Mouse (Mus musculus): ENCODE measurements around the gene B830017H08Rik.

Gene B830017H08Rik

GRCm38 (mm10) chr16:17809711-17810110, 23.2 kb upstream of the B830017H08Rik start:
- DNase-seq, result no peak

- DNase-seq, result peak in 1 of 2 experiments; percentile 55
Observed at GRCm38 (mm10) chr16:17812120-17812519, 20.8 kb upstream of the B830017H08Rik start.

- DNase-seq, result no peak
Observed at GRCm38 (mm10) chr16:17813173-17813572, 19.7 kb upstream of the B830017H08Rik start.

GRCm38 (mm10) chr16:17815411-17816402, 17.2 kb upstream of the B830017H08Rik start:
- DNase-seq, result peak; percentile 78 to 82

- DNase-seq, result no peak
Observed at GRCm38 (mm10) chr16:17816528-17816927, 16.4 kb upstream of the B830017H08Rik start.

GRCm38 (mm10) chr16:17826500-17826899, 6.4 kb upstream of the B830017H08Rik start:
- peak; percentile 73 to 76 for DNase-seq

- DNase-seq, result no peak
Observed at GRCm38 (mm10) chr16:17828229-17828628, 4.7 kb upstream of the B830017H08Rik start.

GRCm38 (mm10) chr16:17828867-17829266, 4.1 kb upstream of the B830017H08Rik start:
- no peak for DNase-seq

- DNase-seq, result no peak
Observed at GRCm38 (mm10) chr16:17830385-17831178, 2.3 kb upstream of the B830017H08Rik start.

- DNase-seq, result no peak
Observed at GRCm38 (mm10) chr16:17831781-17832180, 1.1 kb upstream of the B830017H08Rik start.

GRCm38 (mm10) chr16:17833321-17833680, 380 bp downstream of the B830017H08Rik start:
- peak in 1 of 2 experiments; percentile 76 for DNase-seq

- DNase-seq, result peak; percentile 69 to 73
Observed at GRCm38 (mm10) chr16:17833681-17834399, 919 bp downstream of the B830017H08Rik start.

- no peak for DNase-seq
Observed at GRCm38 (mm10) chr16:17834543-17834942, 1.6 kb downstream of the B830017H08Rik start.

- peak in 1 of 2 experiments; percentile 53 for DNase-seq
Observed at GRCm38 (mm10) chr16:17835481-17835880, 2.6 kb downstream of the B830017H08Rik start.

GRCm38 (mm10) chr16:17838051-17838450, 5.1 kb downstream of the B830017H08Rik start, which contains the start of gene Car15:
TSS of gene Car15 (minus strand) at chr16:17838364.
- DNase-seq, result no peak

GRCm38 (mm10) chr16:17839976-17840375, 7.1 kb downstream of the B830017H08Rik start:
- DNase-seq, result peak; percentile 73 to 91

- DNase-seq, result peak in 1 of 2 experiments; percentile 57
Observed at GRCm38 (mm10) chr16:17842437-17842836, 9.5 kb downstream of the B830017H08Rik start.

GRCm38 (mm10) chr16:17843701-17844365, 10.9 kb downstream of the B830017H08Rik start:
- DNase-seq, result peak; percentile 77 to 84

- no peak for DNase-seq
Observed at GRCm38 (mm10) chr16:17848431-17848830, 15.5 kb downstream of the B830017H08Rik start.

- DNase-seq, result peak; percentile 86 to 90
Observed at GRCm38 (mm10) chr16:17848928-17849327, 16.0 kb downstream of the B830017H08Rik start.

- DNase-seq, result no peak
Observed at GRCm38 (mm10) chr16:17849486-17849885, 16.6 kb downstream of the B830017H08Rik start.

GRCm38 (mm10) chr16:17851331-17851730, 18.4 kb downstream of the B830017H08Rik start:
- DNase-seq, result no peak

Measured in cerebellum, postnatal 14 days (tissue).